Mouse (Mus musculus) left cerebral cortex, postnatal 25 days (tissue): ENCODE results near the gene Snx27. TPM values are rescaled to one million over a fixed set of nuclear protein-coding genes. Genes with fewer than 3 reads are reported as not detected.

Source experiments
- DNase-seq, 2 experiments: peaks; one replicate each; pipeline ENCODE4 v3.0.0; 2022; ENCODE audit warnings: low spot score in 2 of 2, mixed read lengths in 1 of 2
- intact Hi-C: fragments of 180-260 bp; cut with DNase I; formaldehyde crosslinking; loops from one replicate; pipeline ENCODE4 v1.15.1; 2025
- total RNA-seq, 2 experiments: library from RNA; stranded (reverse); gene quantifications; 2 replicates each; pipeline ENCODE4 v1.2.3; 2021

Gene Snx27
- 10 to 100 TPM; 95.8 to 98.3 TPM for total RNA-seq

- intact Hi-C loops = loop anchor here (1.0 to 5.0 kb wide), 2 partner anchors 125 to 255 kb away; partner anchors contain the start of gene Pogz
- peak; percentile 91 to 96 for DNase-seq
Observed at GRCm38 (mm10) chr3:94582456-94582891, at the start of gene Snx27. Gene Snx27 (minus strand): TSS chr3:94582716.

- intact Hi-C loops = no loop called here
- DNase-seq = no peak
Observed at GRCm38 (mm10) chr3:94629876-94630275, 47.4 kb upstream of the Snx27 start.

DNA sequence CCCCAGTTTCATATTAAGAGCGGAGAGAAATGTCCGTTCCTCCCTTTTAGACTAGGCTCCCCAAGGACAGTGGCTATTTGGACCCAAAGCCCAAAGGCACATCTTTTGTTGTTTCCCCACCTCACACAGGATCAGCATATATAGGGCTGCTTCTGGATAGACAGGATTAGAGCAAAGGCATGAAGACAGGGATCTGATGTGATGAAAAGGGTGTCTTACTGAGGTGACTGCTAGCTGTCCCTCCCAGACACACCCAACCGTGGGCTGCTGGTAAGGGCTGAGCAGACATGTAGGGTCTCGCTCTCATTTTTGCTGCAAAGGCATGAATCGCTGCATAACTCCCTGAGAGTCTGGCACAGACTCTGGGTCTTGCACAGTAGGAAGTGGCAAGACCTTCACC, 46.2 kb upstream of the Snx27 start:
- no peak for DNase-seq
- intact Hi-C loops = no loop called here

DNA sequence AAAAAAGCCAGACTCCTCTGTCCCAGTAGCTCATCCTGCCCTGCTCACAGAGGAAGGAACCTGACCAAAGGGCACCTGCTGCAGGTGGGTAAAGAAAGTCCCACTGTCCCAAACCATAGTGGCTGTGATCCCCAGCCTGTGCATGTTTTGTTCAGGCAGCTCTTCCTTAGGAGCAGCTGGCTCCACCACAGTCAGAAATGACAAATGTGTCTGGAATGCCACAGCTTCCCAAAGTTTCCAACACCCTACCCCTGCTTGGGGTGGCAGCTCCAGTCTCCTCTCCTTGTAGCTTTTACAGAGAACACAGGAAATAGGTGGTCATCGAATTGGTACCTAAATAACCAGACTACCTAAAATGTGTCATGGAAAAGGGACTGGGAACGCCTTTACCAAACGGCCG, 41.8 kb upstream of the Snx27 start:
- intact Hi-C loops = no loop called here
- DNase-seq = no peak

GRCm38 (mm10) chr3:94622550-94622949, 40.0 kb upstream of the Snx27 start:
- intact Hi-C loops = no loop called here
- no peak for DNase-seq

- intact Hi-C loops = no loop called here
- DNase-seq = no peak
Observed at GRCm38 (mm10) chr3:94621740-94622507, 39.4 kb upstream of the Snx27 start.

- peak; percentile 14 to 39 for DNase-seq
Observed at GRCm38 (mm10) chr3:94616717-94617116, 34.2 kb upstream of the Snx27 start.

GRCm38 (mm10) chr3:94613258-94613878, 30.9 kb upstream of the Snx27 start:
- intact Hi-C loops = loop anchor here (10.0 kb wide), 1 partner anchor 91 kb away; no protein-coding TSS in a partner anchor
- DNase-seq = no peak

More at GRCm38 (mm10) chr3:94616717-94617116, 34.2 kb upstream of the Snx27 start:
- intact Hi-C loops = loop anchor here (5.0 to 10.0 kb wide), 2 partner anchors 88 to 286 kb away; no protein-coding TSS in a partner anchor

- intact Hi-C loops = loop anchor here (10.0 kb wide), 1 partner anchor 93 kb away; no protein-coding TSS in a partner anchor
- peak; percentile 5 to 6 for DNase-seq
Observed at GRCm38 (mm10) chr3:94612274-94612673, 29.8 kb upstream of the Snx27 start.

DNA sequence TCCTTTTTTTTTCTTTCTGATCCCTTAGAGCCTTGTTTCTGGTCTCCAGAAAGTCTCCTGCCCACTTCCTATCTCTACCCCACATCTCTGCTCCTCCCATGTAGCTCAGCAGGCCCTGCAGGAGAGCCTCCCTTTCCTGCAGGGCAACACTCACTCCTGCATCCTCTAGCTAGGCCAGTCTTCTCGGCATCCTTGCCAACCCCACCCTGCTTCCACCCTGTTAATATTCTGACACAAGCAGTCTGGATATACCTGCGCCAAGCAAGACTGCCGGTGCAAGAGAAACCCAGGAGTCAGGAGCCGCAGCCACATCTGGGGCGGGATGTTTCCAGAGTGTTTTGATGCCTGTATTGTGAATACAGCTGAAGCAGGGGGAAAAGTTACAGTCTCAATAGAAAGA, 29.3 kb upstream of the Snx27 start:
- intact Hi-C loops = loop anchor here (10.0 kb wide), 1 partner anchor 93 kb away; no protein-coding TSS in a partner anchor
- no peak for DNase-seq

DNA sequence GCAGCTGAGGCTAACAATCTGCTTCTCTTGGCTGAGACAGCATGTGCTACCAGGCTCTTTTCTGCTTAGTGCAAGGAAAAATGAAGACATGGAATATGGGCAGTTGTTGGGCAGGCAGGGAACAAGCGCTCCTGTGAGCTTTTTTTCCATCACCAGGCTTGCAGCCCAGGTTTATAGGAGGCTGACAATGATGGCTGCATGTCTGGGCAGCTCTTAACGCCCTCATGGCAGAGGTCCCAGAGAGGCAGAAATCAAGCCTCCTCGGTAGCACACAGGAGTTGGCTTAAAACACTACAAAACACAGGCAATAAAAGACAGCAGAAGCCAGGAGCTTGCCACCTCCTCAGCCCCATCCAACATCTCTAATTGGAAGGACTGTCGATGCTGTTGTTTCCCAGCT, 28.8 kb upstream of the Snx27 start:
- intact Hi-C loops = loop anchor here (10.0 kb wide), 1 partner anchor 93 kb away; no protein-coding TSS in a partner anchor
- DNase-seq = peak; percentile 5 to 12

- intact Hi-C loops = loop anchor here (10.0 kb wide), 1 partner anchor 94 kb away; no protein-coding TSS in a partner anchor
- DNase-seq = peak in 1 of 2 experiments; percentile 10
Observed at GRCm38 (mm10) chr3:94610581-94610980, 28.1 kb upstream of the Snx27 start.

GRCm38 (mm10) chr3:94609621-94610020, 27.1 kb upstream of the Snx27 start:
- DNase-seq = no peak
- intact Hi-C loops = loop anchor here (10.0 kb wide), 1 partner anchor 95 kb away; no protein-coding TSS in a partner anchor

DNA sequence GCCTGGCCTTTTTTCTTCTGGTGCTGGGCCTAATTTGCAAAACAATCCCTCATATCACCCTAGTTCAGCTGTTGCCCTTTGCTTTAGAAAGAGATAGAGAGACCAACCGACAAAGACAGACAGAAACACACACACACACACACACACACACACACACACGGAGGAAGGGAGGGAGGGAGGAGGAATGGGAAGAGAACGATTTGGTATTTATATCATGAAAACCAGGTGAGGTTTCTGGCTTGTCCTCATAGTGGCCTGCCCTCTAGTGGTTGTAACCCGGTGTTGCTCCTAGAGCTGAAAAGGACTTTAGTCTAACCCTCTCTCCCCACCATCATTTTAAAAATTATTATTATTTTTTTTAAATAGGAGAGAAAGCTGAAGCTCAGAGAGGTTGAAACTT, 19.4 kb upstream of the Snx27 start:
- intact Hi-C loops = loop anchor here (2.0 to 5.0 kb wide), 2 partner anchors 145 to 235 kb away; no protein-coding TSS in a partner anchor
- DNase-seq = peak; percentile 36 to 46

- intact Hi-C loops = no loop called here
- DNase-seq = no peak
Observed at GRCm38 (mm10) chr3:94597224-94597779, 14.8 kb upstream of the Snx27 start.

DNA sequence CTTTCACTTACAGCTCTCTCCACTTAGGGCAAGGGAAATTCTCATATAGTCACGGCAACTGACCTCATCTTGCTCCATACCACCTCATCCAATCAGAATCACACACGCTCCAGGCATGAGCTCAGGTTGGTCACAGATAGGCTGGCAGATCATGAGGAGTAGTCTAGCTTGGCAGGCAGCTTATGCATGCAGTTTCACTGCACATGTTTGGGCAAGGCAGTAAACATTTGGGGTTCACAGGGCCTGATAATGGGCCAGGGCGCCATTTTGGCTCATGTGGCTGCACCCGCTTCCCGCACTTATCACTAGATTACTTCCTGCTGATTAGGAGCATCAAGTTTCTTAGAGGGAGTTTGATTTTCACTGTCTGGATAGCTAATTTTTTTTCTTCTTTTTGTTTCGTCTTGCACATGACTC, 13.4 kb upstream of the Snx27 start:
- intact Hi-C loops = no loop called here

DNA sequence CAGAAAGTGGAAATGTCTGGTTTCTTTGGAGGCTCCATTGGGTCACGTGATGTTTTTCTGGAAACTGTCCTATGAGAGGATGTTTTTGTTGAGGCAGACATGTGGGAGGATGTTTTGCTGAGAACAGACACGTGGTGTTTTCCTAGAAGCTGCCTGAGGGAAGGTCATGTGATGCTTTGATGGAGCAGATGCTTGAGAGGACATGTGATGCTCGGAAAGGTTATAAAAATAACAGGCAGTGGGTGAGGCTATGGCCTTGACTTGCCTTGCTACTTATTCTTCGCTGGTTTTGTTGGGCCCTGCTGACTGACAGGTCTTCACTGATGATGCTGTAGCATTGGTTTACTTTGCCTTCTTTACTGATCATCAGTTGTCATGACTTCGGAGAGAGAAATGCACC, 8.6 kb upstream of the Snx27 start:
- DNase-seq = no peak
- intact Hi-C loops = no loop called here

More for the DNA sequence above, 13.4 kb upstream of the Snx27 start:
- DNase-seq = no peak

DNA sequence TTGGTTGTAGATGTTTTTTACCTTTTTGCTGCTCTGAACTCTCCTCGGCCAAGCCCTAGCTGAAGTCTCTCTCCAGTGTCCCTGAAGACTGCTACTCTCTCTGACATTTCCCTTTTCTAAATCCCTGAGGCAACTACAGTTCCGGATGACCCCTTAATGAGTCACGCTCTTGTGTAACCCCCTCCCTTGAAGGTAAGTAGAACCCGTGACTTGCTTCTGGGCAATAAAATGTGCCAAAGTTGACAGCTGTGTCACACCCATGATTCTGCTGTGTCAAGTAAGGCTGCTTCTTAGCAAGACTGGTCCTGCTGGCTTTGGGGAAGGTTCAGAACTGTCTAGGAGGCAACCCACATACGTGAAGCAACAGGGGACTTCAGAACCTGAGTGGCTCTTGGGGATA, 5.4 kb upstream of the Snx27 start:
- DNase-seq = no peak
- intact Hi-C loops = no loop called here

- DNase-seq = no peak
- intact Hi-C loops = loop anchor here (1.0 to 5.0 kb wide), 2 partner anchors 126 to 254 kb away; partner anchors contain the start of gene Pogz
Observed at GRCm38 (mm10) chr3:94582944-94583343, 428 bp upstream of the Snx27 start.
